10 mouse cellular contexts compared by ENCODE assay signal in the genomic region with DNA sequence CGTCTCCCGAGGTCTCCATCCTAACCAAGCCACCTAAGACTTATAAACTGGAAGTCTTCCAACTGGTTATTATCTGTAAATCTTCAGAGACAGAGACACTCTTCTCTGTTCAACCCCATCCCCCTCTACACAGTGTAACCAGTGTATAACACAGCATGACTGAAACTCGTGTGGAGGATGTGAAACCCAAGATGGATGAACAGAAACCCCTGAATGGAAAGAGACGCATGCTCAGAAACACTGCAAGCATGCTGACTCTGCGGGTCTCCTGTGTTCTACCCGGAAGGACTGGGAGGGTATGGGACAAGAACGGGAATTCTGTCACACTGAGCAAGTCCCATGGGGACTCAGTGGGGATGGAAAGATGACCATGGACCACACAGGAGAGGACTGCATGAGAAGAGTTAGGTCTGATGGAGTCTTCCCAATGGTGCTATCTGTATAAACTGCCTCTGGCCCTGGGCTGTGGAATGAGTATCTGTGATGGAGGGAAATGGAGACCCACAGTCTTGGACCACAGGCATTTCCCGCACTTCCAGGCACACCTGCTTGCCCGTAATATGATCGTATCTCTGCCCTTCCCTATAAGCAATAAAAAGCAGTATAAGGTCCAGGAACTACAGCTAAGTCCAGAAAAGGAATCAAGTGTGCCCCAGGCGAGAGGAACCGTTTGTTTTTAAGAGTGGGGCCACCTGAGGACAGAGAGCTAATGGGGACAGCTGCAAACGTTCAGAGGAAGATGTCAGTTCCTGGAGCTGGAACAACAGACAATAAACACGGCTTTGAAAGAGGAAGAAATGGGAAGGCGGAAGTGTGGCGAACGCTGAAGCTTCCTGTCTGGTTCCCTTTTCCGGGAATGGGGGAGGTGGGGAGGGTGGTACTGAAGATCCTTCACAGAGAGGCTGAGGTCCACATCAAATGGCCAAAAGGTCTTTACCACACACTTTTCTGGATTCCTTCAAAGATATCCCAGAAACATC. TPM values are rescaled to one million over a fixed set of nuclear protein-coding genes. Genes with fewer than 3 reads are reported as not detected.
A peak's percentile ranks its signal among the peaks of the same experiment; 100 is the strongest.
DNase-seq lines count a peak whose midpoint lies in the region; ATAC-seq and TF ChIP-seq lines count a peak whose summit lies in the region.
"Had no signal": no experiment of that assay in that cellular context is flagged by ENCODE, and none has a peak within 500 bp of the region (broad histone marks: within the 10 kb centered on the region; RNA-seq: fewer than 3 reads in every experiment).

No protein-coding gene starts in this region.

- no peak for TF ChIP-seq CTCF in kidney, postnatal 0 days (IDR thresholded peaks at IDR 0.05; ENCODE audit: low read depth)

- intact Hi-C loops in gastrocnemius, postnatal 14 days (cut with DNase I; ENCODE audit: low total_unique reads) = no loop called here
- intact Hi-C loops in left cerebral cortex, postnatal 36 days (cut with DNase I) = no loop called here

- 0 out of 2 replicates have a peak overlapping the region, but pooled peaks have one; percentile 31 for H3K27ac ChIP-seq in kidney, postnatal 0 days
- H3K27ac ChIP-seq in midbrain, embryonic 13.5 days = no peak overlapping the region

- peak; percentile 9 for DNase-seq in layer of hippocampus, adult 9-10 months (ENCODE audit: low spot score)
- no peak for DNase-seq in layer of hippocampus, adult 18-20 months (ENCODE audit: low spot score in 2 of 2)
- peak; percentile 52 for DNase-seq in gastrocnemius, postnatal 14 days
- DNase-seq in kidney, postnatal 0 days (ENCODE audit: low spot score) = peak; percentile 73
- DNase-seq in left cerebral cortex, postnatal 36 days (ENCODE audit: low spot score in 2 of 2) = no peak
- DNase-seq in frontal cortex, postnatal 25 days (ENCODE audit: low spot score in 2 of 2) = no peak
- DNase-seq: layer of hippocampus, postnatal 36 days had no signal

- no peak overlapping the region for H3K9ac ChIP-seq in kidney, postnatal 0 days (ENCODE audit: low read depth, low read length)
- no peak overlapping the region for H3K9ac ChIP-seq in midbrain, embryonic 13.5 days (replicated peaks)

- ATAC-seq in kidney, postnatal 0 days (replicated peaks; ENCODE audit: low FRiP score, low read depth) = no peak
- ATAC-seq in neutrophil, adult 5-6 weeks (ENCODE audit: extremely low read depth, insufficient number of reproducible peaks, low FRiP score, poor library complexity, severe bottlenecking) = peak; percentile 85
- ATAC-seq in midbrain, embryonic 13.5 days = no peak

- H3K9me3 ChIP-seq in kidney, postnatal 0 days (replicated peaks; ENCODE audit: low read length) = no peaks in the 10 kb centered on the region
- 0 out of 2 replicates have a peak, but pooled peaks cover 3% of the 10 kb centered on the region for H3K9me3 ChIP-seq in midbrain, embryonic 13.5 days

- H3K36me3 ChIP-seq in kidney, postnatal 0 days (ENCODE audit: insufficient read depth, low read length) = no peaks in the 10 kb centered on the region
- H3K36me3 ChIP-seq in midbrain, embryonic 13.5 days = no peaks in the 10 kb centered on the region

- 38% methylated on average over 18 of the region's 18 CpGs for WGBS in kidney, postnatal 0 days
- 83% methylated on average over 18 of the region's 18 CpGs for WGBS in midbrain, embryonic 13.5 days

- no peaks in the 10 kb centered on the region for H3K27me3 ChIP-seq in kidney, postnatal 0 days (ENCODE audit: insufficient read depth, low read length)
- no peaks in the 10 kb centered on the region for H3K27me3 ChIP-seq in midbrain, embryonic 13.5 days

- H3K4me3 ChIP-seq in kidney, postnatal 0 days (replicated peaks; ENCODE audit: low read depth, low read length) = no peak overlapping the region
- no peak overlapping the region for H3K4me3 ChIP-seq in midbrain, embryonic 13.5 days (replicated peaks)

- H3K4me1 ChIP-seq in kidney, postnatal 0 days (replicated peaks; ENCODE audit: insufficient read depth, low read length) = no peaks in the 10 kb centered on the region
- H3K4me1 ChIP-seq in midbrain, embryonic 13.5 days (replicated peaks) = no peaks in the 10 kb centered on the region

- H3K4me2 ChIP-seq in kidney, postnatal 0 days (ENCODE audit: low read length) = peak overlapping the region; percentile 21; the same call in 1 of the 2 replicates
- H3K4me2 ChIP-seq in midbrain, embryonic 13.5 days (replicated peaks) = no peak overlapping the region

RNA-seq across cellular contexts. Expression of gene Lalba, which starts 1.7 kb away (rescaled TPM):
- not detected for total RNA-seq in layer of hippocampus, adult 18-20 months (2021)
- total RNA-seq in gastrocnemius, postnatal 14 days (2021) = not detected
- polyA plus RNA-seq in kidney, postnatal 0 days (2015; fragmentation: Nextera tagmentation; extraction: Ambion mirVana) = 0.24 and 0.30 TPM in 2 replicates
- not detected in 2 replicates for total RNA-seq in neutrophil, adult 5-6 weeks (2017)
- total RNA-seq in left cerebral cortex, postnatal 36 days (2021) = not detected
- not detected in 2 replicates for polyA plus RNA-seq in midbrain, embryonic 13.5 days (2015; fragmentation: Nextera tagmentation; extraction: Ambion mirVana)
- total RNA-seq: layer of hippocampus, postnatal 36 days had no signal
- polyA plus RNA-seq: neural tube, embryonic 14.5 days had no signal

RNA-seq across cellular contexts. Expression of gene Olfr279, which starts 8.0 kb away (rescaled TPM):
- not detected for total RNA-seq in layer of hippocampus, adult 18-20 months (2021)
- not detected for total RNA-seq in gastrocnemius, postnatal 14 days (2021)
- not detected in 2 replicates for polyA plus RNA-seq in kidney, postnatal 0 days (2015; fragmentation: Nextera tagmentation; extraction: Ambion mirVana)
- total RNA-seq in neutrophil, adult 5-6 weeks (2017) = not detected in 2 replicates
- total RNA-seq in left cerebral cortex, postnatal 36 days (2021) = not detected
- not detected in 2 replicates for polyA plus RNA-seq in midbrain, embryonic 13.5 days (2015; fragmentation: Nextera tagmentation; extraction: Ambion mirVana)
- total RNA-seq: layer of hippocampus, postnatal 36 days had no signal
- polyA plus RNA-seq: neural tube, embryonic 14.5 days had no signal

RNA-seq across cellular contexts. Expression of gene OR5BS1P, which starts 14.5 kb away (rescaled TPM):
- total RNA-seq in layer of hippocampus, adult 18-20 months (2021) = not detected
- total RNA-seq in gastrocnemius, postnatal 14 days (2021) = not detected
- polyA plus RNA-seq in kidney, postnatal 0 days (2015; fragmentation: Nextera tagmentation; extraction: Ambion mirVana) = not detected in 2 replicates
- not detected in 2 replicates for total RNA-seq in neutrophil, adult 5-6 weeks (2017)
- total RNA-seq in left cerebral cortex, postnatal 36 days (2021) = not detected
- not detected in 2 replicates for polyA plus RNA-seq in midbrain, embryonic 13.5 days (2015; fragmentation: Nextera tagmentation; extraction: Ambion mirVana)
- total RNA-seq: layer of hippocampus, postnatal 36 days had no signal
- polyA plus RNA-seq: neural tube, embryonic 14.5 days had no signal

RNA-seq across cellular contexts. Expression of gene Olfr281, which starts 31.8 kb away (rescaled TPM):
- not detected for total RNA-seq in layer of hippocampus, adult 18-20 months (2021)
- not detected for total RNA-seq in gastrocnemius, postnatal 14 days (2021)
- not detected in 2 replicates for polyA plus RNA-seq in kidney, postnatal 0 days (2015; fragmentation: Nextera tagmentation; extraction: Ambion mirVana)
- total RNA-seq in neutrophil, adult 5-6 weeks (2017) = 0.12 TPM in 1 of 2 replicates, not detected in the other
- total RNA-seq in left cerebral cortex, postnatal 36 days (2021) = not detected
- not detected in 2 replicates for polyA plus RNA-seq in midbrain, embryonic 13.5 days (2015; fragmentation: Nextera tagmentation; extraction: Ambion mirVana)
- total RNA-seq: layer of hippocampus, postnatal 36 days had no signal
- polyA plus RNA-seq: neural tube, embryonic 14.5 days had no signal

RNA-seq across cellular contexts. Expression of gene Kansl2, which starts 49.9 kb away (rescaled TPM):
- 10 to 100 TPM; 54.3 to 56.3 TPM for total RNA-seq in layer of hippocampus, adult 18-20 months (2021)
- 10 to 100 TPM; 52.5 to 56.9 TPM for total RNA-seq in gastrocnemius, postnatal 14 days (2021)
- polyA plus RNA-seq in kidney, postnatal 0 days (2015; fragmentation: Nextera tagmentation; extraction: Ambion mirVana) = 87.1 and 96.3 TPM in 2 replicates
- total RNA-seq in neutrophil, adult 5-6 weeks (2017) = 39.3 and 42.1 TPM in 2 replicates
- total RNA-seq in left cerebral cortex, postnatal 36 days (2021) = 10 to 100 TPM; 58.9 to 60.9 TPM
- 149 and 152 TPM in 2 replicates for polyA plus RNA-seq in midbrain, embryonic 13.5 days (2015; fragmentation: Nextera tagmentation; extraction: Ambion mirVana)

Comparison
In these comparisons a context has a peak if more than half of its experiments do, and no peak if none do; other contexts are left out.
1. DNase-seq: peak in layer of hippocampus, adult 9-10 months (single experiment), gastrocnemius, postnatal 14 days (single experiment) and kidney, postnatal 0 days (single experiment); none in layer of hippocampus, adult 18-20 months (0 of 2), left cerebral cortex, postnatal 36 days (0 of 2) and frontal cortex, postnatal 25 days (0 of 2).